Mouse (Mus musculus): ENCODE results near the gene Phkg2. TPM values are rescaled to one million over a fixed set of nuclear protein-coding genes. Genes with fewer than 3 reads are reported as not detected.
"Not testable (repeated sequence)": the region's sequence is repeated elsewhere in the genome, so short reads cannot be mapped to it uniquely, and the experiment has no call there.

The Phkg2 gene
- total RNA-seq, 2 experiments from 2014 or later: 14.9 to 16.4 TPM

DNA sequence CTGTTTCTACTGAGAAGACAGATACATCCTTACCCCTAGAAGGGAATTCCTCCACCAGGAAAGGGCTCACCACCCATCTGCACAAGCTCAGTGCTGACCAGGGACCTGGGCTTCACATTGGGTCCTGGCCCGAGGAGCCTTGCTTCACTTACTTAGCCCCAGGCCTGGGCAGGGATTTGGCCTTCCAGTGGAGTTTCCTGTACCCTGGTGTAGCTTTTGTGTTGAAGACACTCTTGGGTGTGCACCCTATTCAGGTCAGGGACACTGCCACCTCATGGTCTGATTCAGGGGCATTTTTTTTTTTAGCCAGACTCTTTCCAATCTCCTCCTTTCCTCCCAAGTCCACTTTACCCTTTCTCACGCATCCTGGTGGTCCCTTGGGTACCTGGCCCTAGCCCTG, 29.8 kb downstream of the Phkg2 start:
- DNase-seq: no peak

DNA sequence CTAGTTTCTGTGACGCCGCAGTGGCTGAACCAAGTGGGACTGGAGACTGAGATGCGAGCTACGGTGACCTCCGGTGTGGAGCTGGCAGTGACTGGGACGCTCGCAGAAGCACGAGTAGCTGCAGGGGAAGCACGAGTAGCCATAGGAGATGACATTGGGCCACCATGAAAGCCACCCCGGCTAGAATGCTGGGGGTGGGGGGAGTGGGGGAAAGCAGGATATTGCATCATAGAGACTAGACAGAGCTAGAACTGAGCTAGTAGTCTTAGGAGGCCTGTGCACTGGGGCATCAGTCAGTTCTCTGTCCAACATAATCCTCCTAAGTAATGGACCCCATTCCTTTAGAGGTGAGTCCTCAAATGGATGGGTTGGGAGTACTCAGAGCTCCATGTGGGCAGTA, 31.1 kb downstream of the Phkg2 start:
- DNase-seq: no peak

GRCm38 (mm10) chr7:127607150-127607549, 34.0 kb downstream of the Phkg2 start:
- no peak for DNase-seq

- DNase-seq: no peak
These were observed 37.9 kb downstream of the Phkg2 start for GRCm38 (mm10) chr7:127611011-127611410.

DNA sequence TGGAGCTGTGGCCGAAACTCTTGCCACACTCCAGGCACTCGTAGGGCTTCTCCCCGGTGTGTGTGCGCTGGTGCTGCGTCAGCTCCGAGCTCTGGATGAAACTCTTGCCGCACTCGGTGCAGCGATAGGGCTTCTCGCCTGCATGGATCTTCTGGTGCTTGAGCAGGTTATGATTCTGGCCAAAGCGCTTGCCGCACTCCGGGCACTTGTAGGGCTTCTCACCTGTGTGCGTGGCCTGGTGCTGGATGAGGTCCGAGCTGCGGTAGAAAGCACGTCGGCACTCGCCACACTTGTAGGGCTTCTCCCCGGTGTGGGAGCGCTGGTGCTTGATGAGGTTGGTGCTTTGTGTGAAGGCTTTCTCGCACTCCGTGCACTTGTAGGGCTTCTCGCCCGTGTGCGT, 38.4 kb downstream of the Phkg2 start:
- DNase-seq: no peak

GRCm38 (mm10) chr7:127613501-127613900, 40.4 kb downstream of the Phkg2 start:
- no peak for DNase-seq

- DNase-seq: peak in 1 of 2 experiments; percentile 30
These were observed 41.0 kb downstream of the Phkg2 start for GRCm38 (mm10) chr7:127614091-127614490.

GRCm38 (mm10) chr7:127614511-127614890, 41.4 kb downstream of the Phkg2 start:
- peak; percentile 63 to 65 for DNase-seq

- peak; percentile 79 to 87 for DNase-seq
These were observed 42.0 kb downstream of the Phkg2 start, which contains the start of gene Zfp629 for GRCm38 (mm10) chr7:127614891-127615843. TSS of gene Zfp629 (minus strand) at chr7:127615797.

DNA sequence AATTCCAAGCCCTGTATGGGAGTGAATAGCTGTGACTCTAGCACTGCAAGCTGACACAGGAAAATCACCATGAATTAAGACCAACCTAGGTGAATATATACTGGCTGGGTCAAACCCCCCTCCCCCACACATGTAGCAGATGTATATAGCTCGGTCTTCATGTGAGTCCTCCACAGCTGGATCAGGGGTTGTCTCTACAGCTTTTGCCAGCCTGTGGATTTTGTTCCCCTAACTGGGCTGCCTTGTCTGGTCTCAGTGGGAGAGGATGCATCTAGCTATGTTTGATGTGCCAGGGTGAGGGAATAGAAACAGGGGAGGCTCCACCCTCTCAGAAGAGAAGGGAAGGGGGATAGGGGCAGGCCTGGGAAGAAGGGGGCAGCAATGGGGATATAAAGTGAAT, 43.2 kb downstream of the Phkg2 start:
- DNase-seq: no peak

- DNase-seq: no peak
These were observed 43.7 kb downstream of the Phkg2 start for GRCm38 (mm10) chr7:127616881-127617280.

GRCm38 (mm10) chr7:127617962-127618361, 44.8 kb downstream of the Phkg2 start:
- no peak for DNase-seq

DNA sequence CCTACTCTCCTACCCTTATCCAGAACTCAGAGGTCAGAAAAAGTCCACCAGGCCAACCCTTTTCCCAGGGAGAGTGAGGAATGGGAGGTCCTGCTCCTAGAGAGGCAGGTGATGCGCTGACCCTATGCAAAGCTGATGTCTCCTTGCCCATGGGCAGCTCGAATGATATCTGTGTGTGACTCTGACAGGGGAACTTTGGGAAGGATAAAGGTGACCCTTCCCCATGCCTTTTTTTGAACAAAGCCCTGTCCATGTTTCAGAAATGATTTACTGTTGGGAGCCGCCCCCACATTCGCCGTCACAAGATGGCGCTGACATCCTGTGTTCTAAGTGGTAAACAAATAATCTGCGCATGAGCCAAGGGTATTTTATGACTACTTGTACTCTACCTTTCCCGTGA, 45.3 kb downstream of the Phkg2 start:
- DNase-seq: not testable (repeated sequence)

DNA sequence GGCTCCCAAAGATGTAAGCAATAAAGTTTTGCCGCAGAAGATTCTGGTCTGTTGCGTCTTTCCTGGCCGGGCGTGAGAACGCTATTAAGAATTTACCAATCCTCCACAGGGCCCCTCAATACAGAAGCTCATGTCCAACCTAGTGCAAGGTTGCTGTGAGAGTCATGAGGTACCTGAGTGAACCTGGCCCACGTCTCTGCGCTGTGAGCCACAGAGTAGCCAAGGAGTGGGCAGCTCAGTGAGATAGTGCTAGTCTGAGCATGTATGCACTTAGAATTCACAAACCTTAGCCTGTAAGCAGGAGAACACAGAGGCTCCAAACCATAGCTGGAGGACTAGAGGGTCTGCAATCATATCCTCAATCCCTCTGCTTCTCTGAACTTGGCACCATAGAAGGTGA, 52.9 kb downstream of the Phkg2 start:
- no peak for DNase-seq

GRCm38 (mm10) chr7:127626471-127626870, 53.3 kb downstream of the Phkg2 start:
- no peak for DNase-seq

GRCm38 (mm10) chr7:127628646-127629045, 55.5 kb downstream of the Phkg2 start:
- no peak for DNase-seq

GRCm38 (mm10) chr7:127631416-127631815, 58.3 kb downstream of the Phkg2 start:
- DNase-seq: no peak

Other genes with a start within 250 kb of the Phkg2 start
- 10 to 100 TPM; 35.9 to 42.9 TPM for gene Zfp768, start 227.8 kb upstream of the Phkg2 start, total RNA-seq (2021)
- 1 to 10 TPM; 3.4 to 5.1 TPM for gene Zfp747, start 197.3 kb upstream of the Phkg2 start, total RNA-seq (2021)
- gene 9130019O22Rik, start 186.2 kb upstream of the Phkg2 start, total RNA-seq (2021): 1 to 10 TPM; 1.6 to 1.7 TPM
- gene E430018J23Rik, start 179.7 kb upstream of the Phkg2 start, total RNA-seq (2021): 1 to 10 TPM; 3.4 to 3.7 TPM
- gene Zfp764, start 166.5 kb upstream of the Phkg2 start, total RNA-seq (2021): 1 to 10 TPM; 2.4 to 3.3 TPM
- gene Zfp688, start 151.3 kb upstream of the Phkg2 start, total RNA-seq (2021): 1 to 10 TPM; 1.7 to 2.4 TPM
- 1 to 10 TPM; 1.3 TPM for gene Zfp689, start 124.2 kb upstream of the Phkg2 start, total RNA-seq (2021)
- 10 to 100 TPM; 21.1 to 22.2 TPM for gene Prr14, start 113.7 kb upstream of the Phkg2 start, total RNA-seq (2021)
- 10 to 100 TPM; 24.2 to 31.1 TPM for gene Fbrs, start 94.1 kb upstream of the Phkg2 start, total RNA-seq (2021)
- 10 to 100 TPM; 47.1 to 56.4 TPM for gene Srcap, start 61.4 kb upstream of the Phkg2 start, total RNA-seq (2021)
- 10 to 100 TPM in 1 of 2 experiments, 1 to 10 TPM in 1; 9.7 to 11.4 TPM for gene Gm42715, start 53.8 kb upstream of the Phkg2 start, total RNA-seq (2021)
- not detected for gene Tmem265, start 11.9 kb upstream of the Phkg2 start, total RNA-seq (2021)
- gene Ccdc189, start 15.3 kb downstream of the Phkg2 start, total RNA-seq (2021): 10 to 100 TPM; 12.6 to 15.4 TPM
- 10 to 100 TPM; 41.0 to 42.8 TPM for gene Rnf40, start 15.4 kb downstream of the Phkg2 start, total RNA-seq (2021)
- 10 to 100 TPM; 16.5 TPM for gene Zfp629, start 42.5 kb downstream of the Phkg2 start, total RNA-seq (2021)
- gene Bcl7c, start 135.6 kb downstream of the Phkg2 start, total RNA-seq (2021): 10 to 100 TPM; 34.1 to 35.4 TPM
- 1 to 10 TPM; 8.8 to 9.7 TPM for gene Ctf1, start 139.4 kb downstream of the Phkg2 start, total RNA-seq (2021)
- gene Ctf2, start 158.8 kb downstream of the Phkg2 start, total RNA-seq (2021): not detected
- gene Fbxl19, start 171.2 kb downstream of the Phkg2 start, total RNA-seq (2021): 1 to 10 TPM; 3.3 to 4.0 TPM
- gene Orai3, start 196.5 kb downstream of the Phkg2 start, total RNA-seq (2021): 10 to 100 TPM; 20.5 to 26.4 TPM
- 10 to 100 TPM; 15.8 to 19.5 TPM for gene Setd1a, start 203.3 kb downstream of the Phkg2 start, total RNA-seq (2021)
- gene Gm49388, start 212.3 kb downstream of the Phkg2 start, total RNA-seq (2021): 1 to 10 TPM; 2.5 to 2.6 TPM
- gene Hsd3b7, start 227.3 kb downstream of the Phkg2 start, total RNA-seq (2021): 10 to 100 TPM; 10.8 to 13.9 TPM

Measured in heart, adult 18-20 months (tissue).